Mouse (Mus musculus): ENCODE results near the gene Mtmr3. TPM values are rescaled to one million over a fixed set of nuclear protein-coding genes. Genes with fewer than 3 reads are reported as not detected.

Mtmr3 gene
- 24.6 and 25.5 TPM in 2 replicates for polyA plus RNA-seq (2014; fragmentation: Nextera tagmentation; extraction: Ambion mirVana)

- H3K36me3 ChIP-seq (ENCODE audit: control insufficient read depth, insufficient read depth, low read length) = no peaks in the 10 kb centered on the region
- peak; percentile 95 for ATAC-seq (ENCODE audit: insufficient number of reproducible peaks, insufficient read depth, low FRiP score, low read depth)
- H3K27me3 ChIP-seq (ENCODE audit: control insufficient read depth, insufficient read depth, low read length) = no peaks in the 10 kb centered on the region
- no peaks in the 10 kb centered on the region for H3K9me3 ChIP-seq (ENCODE audit: control insufficient read depth, low read length)
- peak within 1 kb of the TSS; percentile 84 to 92 for H3K4me3 ChIP-seq (ENCODE audit: control insufficient read depth in 1 of 2, insufficient read depth in 1 of 2, low read depth in 1 of 2, low read length in 2 of 2)
- peak within 1 kb of the TSS; percentile 76 to 94 for H3K27ac ChIP-seq (replicated peaks in 1 of 2; ENCODE audit: control insufficient read depth in 1 of 2, insufficient read depth in 1 of 2, low read depth in 2 of 2, low read length in 2 of 2)
- peak within 1 kb of the TSS; percentile 71 for H3K4me2 ChIP-seq (ENCODE audit: low read length)
- WGBS = 5% methylated on average over 53 of the region's 53 CpGs
- peak within 1 kb of the TSS; percentile 98 for H3K9ac ChIP-seq (ENCODE audit: low read length)
- peaks cover 2 to 30% of the 10 kb centered on the region in 2 experiments; a peak in 3 of 4 replicates for H3K4me1 ChIP-seq (ENCODE audit: control insufficient read depth in 2 of 2, insufficient read depth in 2 of 2, low read length in 2 of 2)
Observed at GRCm38 (mm10) chr11:4594608-4595500, at the start of gene Mtmr3. Gene Mtmr3, minus strand, starts transcription at chr11:4594863.

DNA sequence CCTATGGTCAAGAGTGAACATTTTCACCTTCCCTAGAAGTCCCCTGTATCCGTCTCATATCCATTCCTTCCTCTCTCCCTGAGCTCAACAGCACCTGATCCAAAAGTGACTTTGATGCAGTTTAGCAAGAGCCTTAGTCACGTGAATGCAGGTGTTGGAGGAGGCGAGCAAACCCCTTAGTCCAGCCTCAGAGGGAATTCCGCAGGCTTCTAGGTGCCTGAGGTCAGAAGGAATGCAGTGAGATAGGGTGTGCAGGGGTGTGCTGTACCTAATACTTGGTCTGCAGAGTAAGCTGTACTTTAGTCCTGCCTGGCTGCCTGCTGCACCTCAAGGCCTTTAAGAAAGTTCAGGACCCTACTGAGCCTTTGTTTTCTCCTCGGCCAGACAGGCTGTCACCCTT, 49.1 kb upstream of the Mtmr3 start:
- no peak overlapping the region for H3K4me3 ChIP-seq (ENCODE audit: control insufficient read depth in 1 of 2, insufficient read depth in 1 of 2, low read depth in 1 of 2, low read length in 2 of 2)
- H3K4me1 ChIP-seq (ENCODE audit: control insufficient read depth in 2 of 2, insufficient read depth in 2 of 2, low read length in 2 of 2) = peaks cover 0 to 5% of the 10 kb centered on the region in 2 experiments; a peak in 2 of 4 replicates
- peak overlapping the region; percentile 16; the same call in 1 of the 2 replicates for H3K9ac ChIP-seq (ENCODE audit: low read length)
- H3K27ac ChIP-seq (replicated peaks in 1 of 2; ENCODE audit: control insufficient read depth in 1 of 2, insufficient read depth in 1 of 2, low read depth in 2 of 2, low read length in 2 of 2) = no peak overlapping the region
- no peak for ATAC-seq (ENCODE audit: insufficient number of reproducible peaks, insufficient read depth, low FRiP score, low read depth)
- no peak overlapping the region for H3K4me2 ChIP-seq (ENCODE audit: low read length)
- WGBS = 61% methylated on average over 5 of the region's 5 CpGs
- H3K9me3 ChIP-seq (ENCODE audit: control insufficient read depth, low read length) = no peaks in the 10 kb centered on the region
- no peaks in the 10 kb centered on the region for H3K27me3 ChIP-seq (ENCODE audit: control insufficient read depth, insufficient read depth, low read length)
- peaks cover 39% of the 10 kb centered on the region for H3K36me3 ChIP-seq (ENCODE audit: control insufficient read depth, insufficient read depth, low read length)

GRCm38 (mm10) chr11:4641185-4641584, 46.5 kb upstream of the Mtmr3 start:
- no peak for ATAC-seq (ENCODE audit: insufficient number of reproducible peaks, insufficient read depth, low FRiP score, low read depth)
- Histone ChIP-seq H3K27me3 (ENCODE audit: control insufficient read depth, insufficient read depth, low read length) (no peaks in the 10 kb centered on the region), H3K9me3 (ENCODE audit: control insufficient read depth, low read length) (no peaks in the 10 kb centered on the region)

DNA sequence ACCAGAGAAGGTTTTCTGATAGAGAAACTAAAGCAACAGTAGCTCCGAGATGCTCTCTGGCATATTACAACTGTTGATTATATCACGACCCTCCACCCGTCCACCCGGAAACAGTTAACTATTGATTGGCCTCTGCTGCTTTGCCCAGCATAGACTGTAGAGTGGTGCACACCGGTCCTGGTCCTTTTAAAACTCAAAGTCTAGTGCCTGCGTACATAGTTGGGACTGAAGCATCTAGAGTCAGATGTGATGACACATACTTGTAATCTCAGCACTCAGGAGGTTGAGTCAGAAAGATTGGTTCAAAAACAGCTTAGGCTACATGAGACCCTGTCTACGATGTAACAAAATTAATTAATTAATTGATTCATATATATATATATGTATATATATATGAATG, 43.6 kb upstream of the Mtmr3 start:
- peak overlapping the region; percentile 90 for H3K4me2 ChIP-seq (ENCODE audit: low read length)
- H3K9me3 ChIP-seq (ENCODE audit: control insufficient read depth, low read length) = no peaks in the 10 kb centered on the region
- H3K27ac ChIP-seq (replicated peaks in 1 of 2; ENCODE audit: control insufficient read depth in 1 of 2, insufficient read depth in 1 of 2, low read depth in 2 of 2, low read length in 2 of 2) = peak overlapping the region in 1 of 2 experiments; percentile 65; a peak in 1 of 4 replicates
- H3K4me3 ChIP-seq (ENCODE audit: control insufficient read depth in 1 of 2, insufficient read depth in 1 of 2, low read depth in 1 of 2, low read length in 2 of 2) = peak overlapping the region; percentile 83 to 88
- H3K36me3 ChIP-seq (ENCODE audit: control insufficient read depth, insufficient read depth, low read length) = peaks cover 8% of the 10 kb centered on the region; the same call in 1 of the 2 replicates
- 10% methylated on average over 7 of the region's 7 CpGs for whole genome bisulfite sequencing
- H3K9ac ChIP-seq (ENCODE audit: low read length) = peak overlapping the region; percentile 82
- H3K27me3 ChIP-seq (ENCODE audit: control insufficient read depth, insufficient read depth, low read length) = no peaks in the 10 kb centered on the region
- no peak for ATAC-seq (ENCODE audit: insufficient number of reproducible peaks, insufficient read depth, low FRiP score, low read depth)
- peaks cover 0 to 15% of the 10 kb centered on the region in 2 experiments; a peak in 2 of 4 replicates for H3K4me1 ChIP-seq (ENCODE audit: control insufficient read depth in 2 of 2, insufficient read depth in 2 of 2, low read length in 2 of 2)

More at GRCm38 (mm10) chr11:4641185-4641584, 46.5 kb upstream of the Mtmr3 start:
- no peak overlapping the region for H3K9ac ChIP-seq (ENCODE audit: low read length)
- peaks cover 14% of the 10 kb centered on the region for H3K36me3 ChIP-seq (ENCODE audit: control insufficient read depth, insufficient read depth, low read length)
- no peak overlapping the region for H3K4me3 ChIP-seq (ENCODE audit: control insufficient read depth in 1 of 2, insufficient read depth in 1 of 2, low read depth in 1 of 2, low read length in 2 of 2)
- H3K4me1 ChIP-seq (ENCODE audit: control insufficient read depth in 2 of 2, insufficient read depth in 2 of 2, low read length in 2 of 2) = peaks cover 0 to 15% of the 10 kb centered on the region in 2 experiments; a peak in 2 of 4 replicates
- no peak overlapping the region for H3K27ac ChIP-seq (replicated peaks in 1 of 2; ENCODE audit: control insufficient read depth in 1 of 2, insufficient read depth in 1 of 2, low read depth in 2 of 2, low read length in 2 of 2)
- no peak overlapping the region for H3K4me2 ChIP-seq (ENCODE audit: low read length)

DNA sequence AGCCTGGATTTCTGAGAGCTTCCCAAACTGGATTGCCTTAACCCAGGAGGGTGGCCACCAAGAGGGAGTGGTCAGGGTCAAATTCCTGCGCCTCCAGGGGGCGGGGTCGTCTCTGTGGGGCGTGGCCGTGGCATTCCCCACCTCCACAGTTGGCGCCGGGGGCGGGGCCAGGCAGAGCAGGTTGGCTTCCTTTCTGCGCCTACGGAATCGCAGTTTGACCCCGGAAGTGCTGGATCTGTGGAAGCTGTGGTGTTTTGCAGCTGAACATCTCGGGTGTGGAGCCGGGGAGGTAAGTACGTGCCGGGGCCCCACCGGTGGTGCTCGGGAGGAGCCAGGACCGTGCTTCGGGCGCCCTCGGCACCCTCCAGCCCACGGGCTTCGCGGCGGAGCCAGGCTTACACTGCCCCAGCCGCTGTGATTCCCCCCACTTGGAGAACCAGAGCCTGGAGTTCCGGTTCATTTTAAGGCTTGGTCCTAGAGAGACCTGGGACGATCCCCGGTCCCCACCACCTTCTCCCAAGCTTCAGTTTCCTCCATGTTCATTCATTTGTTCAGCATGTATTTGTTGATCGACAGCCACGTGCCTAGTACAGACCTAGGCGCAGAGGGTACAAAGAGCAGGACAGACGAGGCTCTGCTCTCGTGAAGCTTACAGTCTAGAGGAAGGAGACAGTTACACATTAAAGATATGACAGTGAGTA, 43.0 kb upstream of the Mtmr3 start, which contains the start of gene Ascc2:
TSS of gene Ascc2 (plus strand) at position 214 of the 701 bp plus-strand sequence.
- Histone ChIP-seq H3K27me3 (ENCODE audit: control insufficient read depth, insufficient read depth, low read length) (no peaks in the 10 kb centered on the region), H3K4me3 (ENCODE audit: control insufficient read depth in 1 of 2, insufficient read depth in 1 of 2, low read depth in 1 of 2, low read length in 2 of 2) (peak within 1 kb of the TSS; percentile 83 to 88), H3K27ac (replicated peaks in 1 of 2; ENCODE audit: control insufficient read depth in 1 of 2, insufficient read depth in 1 of 2, low read depth in 2 of 2, low read length in 2 of 2) (peak within 1 kb of the TSS; percentile 46 to 65), H3K36me3 (ENCODE audit: control insufficient read depth, insufficient read depth, low read length) (peaks cover 7% of the 10 kb centered on the region; the same call in 1 of the 2 replicates), H3K9ac (ENCODE audit: low read length) (peak within 1 kb of the TSS; percentile 82), H3K9me3 (ENCODE audit: control insufficient read depth, low read length) (no peaks in the 10 kb centered on the region), H3K4me1 (ENCODE audit: control insufficient read depth in 2 of 2, insufficient read depth in 2 of 2, low read length in 2 of 2) (peaks cover 0 to 15% of the 10 kb centered on the region in 2 experiments; a peak in 2 of 4 replicates), H3K4me2 (ENCODE audit: low read length) (peak within 1 kb of the TSS; percentile 90)
- ATAC-seq (ENCODE audit: insufficient number of reproducible peaks, insufficient read depth, low FRiP score, low read depth) = peak; percentile 88
- WGBS = under 1% methylated on average over 33 of the region's 35 CpGs

DNA sequence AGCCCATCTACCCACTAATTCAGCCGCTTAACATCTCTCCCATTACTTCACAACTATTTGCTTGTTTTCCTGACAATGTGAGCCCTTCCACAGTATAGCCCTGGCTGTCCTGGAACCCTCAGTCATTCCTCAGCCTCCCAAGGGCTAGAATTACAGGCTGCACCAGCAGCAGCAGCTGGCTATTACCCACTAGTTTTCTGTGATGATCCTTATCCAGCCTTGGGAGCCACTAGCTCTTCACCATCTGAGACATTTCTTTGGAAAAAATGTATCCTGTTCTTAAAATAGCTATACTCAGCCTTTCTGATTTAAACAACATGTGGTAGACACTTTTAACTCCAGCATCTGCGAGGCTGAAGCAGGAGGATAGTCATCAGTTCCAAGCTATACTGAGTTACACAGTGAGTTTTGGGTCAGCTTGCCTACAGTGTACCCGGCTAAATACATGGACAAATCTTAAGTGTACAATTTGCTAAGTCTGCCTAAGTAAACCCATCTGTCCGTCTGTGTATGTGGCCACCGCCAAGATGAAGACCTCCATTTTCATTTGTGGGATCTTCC, 42.2 kb upstream of the Mtmr3 start:
- H3K4me3 ChIP-seq (ENCODE audit: control insufficient read depth in 1 of 2, insufficient read depth in 1 of 2, low read depth in 1 of 2, low read length in 2 of 2) = peak overlapping the region in 1 of 2 experiments; percentile 88; a peak in 3 of 4 replicates
- no peaks in the 10 kb centered on the region; the same call in 1 of the 2 replicates for H3K36me3 ChIP-seq (ENCODE audit: control insufficient read depth, insufficient read depth, low read length)
- H3K9me3 ChIP-seq (ENCODE audit: control insufficient read depth, low read length) = no peaks in the 10 kb centered on the region
- peak overlapping the region; percentile 90 for H3K4me2 ChIP-seq (ENCODE audit: low read length)
- ATAC-seq (ENCODE audit: insufficient number of reproducible peaks, insufficient read depth, low FRiP score, low read depth) = no peak
- H3K27me3 ChIP-seq (ENCODE audit: control insufficient read depth, insufficient read depth, low read length) = no peaks in the 10 kb centered on the region
- peak overlapping the region; percentile 46 to 65; a peak in 2 of 4 replicates for H3K27ac ChIP-seq (replicated peaks in 1 of 2; ENCODE audit: control insufficient read depth in 1 of 2, insufficient read depth in 1 of 2, low read depth in 2 of 2, low read length in 2 of 2)
- H3K9ac ChIP-seq (ENCODE audit: low read length) = peak overlapping the region; percentile 82; the same call in 1 of the 2 replicates
- peaks cover 0 to 15% of the 10 kb centered on the region in 2 experiments; a peak in 2 of 4 replicates for H3K4me1 ChIP-seq (ENCODE audit: control insufficient read depth in 2 of 2, insufficient read depth in 2 of 2, low read length in 2 of 2)
- WGBS = 57% methylated on average over 5 of the region's 5 CpGs

GRCm38 (mm10) chr11:4634395-4634794, 39.7 kb upstream of the Mtmr3 start:
- no peak overlapping the region for H3K27ac ChIP-seq (replicated peaks in 1 of 2; ENCODE audit: control insufficient read depth in 1 of 2, insufficient read depth in 1 of 2, low read depth in 2 of 2, low read length in 2 of 2)
- no peaks in the 10 kb centered on the region for H3K36me3 ChIP-seq (ENCODE audit: control insufficient read depth, insufficient read depth, low read length)
- WGBS = 50% methylated on average over 5 of the region's 5 CpGs
- no peaks in the 10 kb centered on the region for H3K27me3 ChIP-seq (ENCODE audit: control insufficient read depth, insufficient read depth, low read length)
- ATAC-seq (ENCODE audit: insufficient number of reproducible peaks, insufficient read depth, low FRiP score, low read depth) = no peak
- no peak overlapping the region for H3K4me2 ChIP-seq (ENCODE audit: low read length)
- no peak overlapping the region for H3K4me3 ChIP-seq (ENCODE audit: control insufficient read depth in 1 of 2, insufficient read depth in 1 of 2, low read depth in 1 of 2, low read length in 2 of 2)
- no peak overlapping the region for H3K9ac ChIP-seq (ENCODE audit: low read length)
- peaks cover 10 to 34% of the 10 kb centered on the region in 2 experiments for H3K4me1 ChIP-seq (ENCODE audit: control insufficient read depth in 2 of 2, insufficient read depth in 2 of 2, low read length in 2 of 2)
- no peaks in the 10 kb centered on the region for H3K9me3 ChIP-seq (ENCODE audit: control insufficient read depth, low read length)

Data from heart, embryonic 14.5 days (tissue).